Mouse (Mus musculus) liver, embryonic 16.5 days (tissue): ENCODE data around the gene Anapc16. TPM values are rescaled to one million over a fixed set of nuclear protein-coding genes. Genes with fewer than 3 reads are reported as not detected.

Experiments
- ATAC-seq: fragments of 200-750 bp; cut with Nextera tagmentation; 2 replicates; pipeline ENCODE4 v1.8.0; 2017; ENCODE audit warnings: low read depth, mild to moderate bottlenecking, moderate number of reproducible peaks, moderate library complexity
- H3K27ac ChIP-seq: fragments of 300-500 bp; sonication (generic); 2 replicates; pipeline ENCODE4 v1.5.1; 2014; ENCODE audit warnings: mild to moderate bottlenecking, low read length
- H3K27me3 ChIP-seq: fragments of 300-500 bp; sonication (generic); 2 replicates; pipeline ENCODE4 v1.6.1; 2014; ENCODE audit warnings: low read depth, low read length, mixed read lengths; ENCODE audit not compliant: control insufficient read depth, insufficient read depth
- H3K36me3 ChIP-seq: fragments of 300-500 bp; sonication (generic); 2 replicates; pipeline ENCODE4 v1.6.1; 2014; ENCODE audit warnings: mild to moderate bottlenecking; ENCODE audit not compliant: control insufficient read depth, insufficient read depth
- H3K4me1 ChIP-seq: fragments of 300-500 bp; sonication (generic); 2 replicates; pipeline ENCODE4 v1.6.1; 2014; ENCODE audit warnings: low read depth, low read length, mixed read lengths; ENCODE audit not compliant: control insufficient read depth
- H3K4me2 ChIP-seq: fragments of 300-500 bp; sonication (generic); 2 replicates; pipeline ENCODE4 v1.6.1; 2014; ENCODE audit warnings: low read depth, low read length, mixed read lengths
- H3K4me3 ChIP-seq: fragments of 300-500 bp; sonication (generic); 2 replicates; pipeline ENCODE4 v1.5.1; 2014; ENCODE audit warnings: low read depth, mild to moderate bottlenecking, low read length
- H3K9ac ChIP-seq: fragments of 300-500 bp; sonication (generic); 2 replicates; pipeline ENCODE4 v1.6.1; 2014; ENCODE audit warnings: low read depth, low read length
- H3K9me3 ChIP-seq: fragments of 300-500 bp; sonication (generic); replicated peaks from 2 replicates; pipeline ENCODE4 v1.6.1; 2016; ENCODE audit warnings: low read length; ENCODE audit not compliant: control insufficient read depth
- WGBS: fragments of 180-500 bp; shearing (Covaris S2); extraction: QIAGEN DNeasy Blood & Tissue Kit; methylation state at CpG from one replicate; pipeline ENCODE4 v1.1.7; 2014; ENCODE audit not compliant: insufficient replicate concordance; 5-methylcytosine and 5-hydroxymethylcytosine counted together
- polyA plus RNA-seq: library from polyadenylated mRNA; unstranded; fragments of >200 nt; fragmentation: Nextera tagmentation; extraction: Ambion mirVana; gene quantifications from 2 replicates; pipeline ENCODE4 v1.2.1, GENCODE M21; 2015

The Anapc16 gene
- polyA plus RNA-seq, 1 experiment from 2014 or later: 34.9 TPM

GRCm38 (mm10) chr10:60031562-60031961, 28.6 kb upstream of the Anapc16 start:
- Histone ChIP-seq H3K27ac (no peak overlapping the region), H3K9ac (no peak overlapping the region), H3K4me1 (peaks cover 3% of the 10 kb centered on the region), H3K27me3 (no peaks in the 10 kb centered on the region), H3K9me3 (no peaks in the 10 kb centered on the region), H3K4me2 (no peak overlapping the region), H3K36me3 (no peaks in the 10 kb centered on the region), H3K4me3 (no peak overlapping the region)
- no peak for ATAC-seq
- WGBS: 75% methylated on average over 8 of the region's 8 CpGs

GRCm38 (mm10) chr10:60029387-60029786, 26.5 kb upstream of the Anapc16 start:
- Histone ChIP-seq H3K27me3 (no peaks in the 10 kb centered on the region), H3K4me2 (no peak overlapping the region), H3K4me3 (no peak overlapping the region), H3K27ac (no peak overlapping the region), H3K4me1 (no peaks in the 10 kb centered on the region), H3K36me3 (no peaks in the 10 kb centered on the region), H3K9me3 (no peaks in the 10 kb centered on the region), H3K9ac (no peak overlapping the region)
- 72% methylated on average over 4 of the region's 4 CpGs for WGBS
- no peak for ATAC-seq

GRCm38 (mm10) chr10:60028979-60029378, 26.0 kb upstream of the Anapc16 start:
- 71% methylated on average over 7 of the region's 7 CpGs for WGBS
- no peak for ATAC-seq

GRCm38 (mm10) chr10:60028181-60028580, 25.2 kb upstream of the Anapc16 start:
- 58% methylated on average over 7 of the region's 7 CpGs for WGBS
- no peak for ATAC-seq
- Histone ChIP-seq H3K9me3 (no peaks in the 10 kb centered on the region), H3K4me3 (no peak overlapping the region), H3K27me3 (no peaks in the 10 kb centered on the region), H3K27ac (no peak overlapping the region), H3K4me1 (no peaks in the 10 kb centered on the region), H3K4me2 (no peak overlapping the region), H3K36me3 (no peaks in the 10 kb centered on the region), H3K9ac (no peak overlapping the region)

More at GRCm38 (mm10) chr10:60028979-60029378, 26.0 kb upstream of the Anapc16 start:
- Histone ChIP-seq H3K27ac (no peak overlapping the region), H3K9me3 (no peaks in the 10 kb centered on the region), H3K36me3 (no peaks in the 10 kb centered on the region), H3K4me3 (no peak overlapping the region), H3K27me3 (no peaks in the 10 kb centered on the region), H3K4me2 (no peak overlapping the region), H3K9ac (no peak overlapping the region), H3K4me1 (no peaks in the 10 kb centered on the region)

- no peak overlapping the region for H3K4me3 ChIP-seq
- no peak overlapping the region for H3K4me2 ChIP-seq
- H3K9ac ChIP-seq: no peak overlapping the region
- no peak overlapping the region for H3K27ac ChIP-seq
- H3K9me3 ChIP-seq: no peaks in the 10 kb centered on the region
- H3K27me3 ChIP-seq: no peaks in the 10 kb centered on the region
- no peaks in the 10 kb centered on the region for H3K36me3 ChIP-seq
- WGBS: 60% methylated on average over 2 of the region's 2 CpGs
- ATAC-seq: no peak
- no peaks in the 10 kb centered on the region for H3K4me1 ChIP-seq
Measured at GRCm38 (mm10) chr10:60027619-60028084, 24.7 kb upstream of the Anapc16 start.

- ATAC-seq: no peak
- Histone ChIP-seq H3K9me3 (no peaks in the 10 kb centered on the region), H3K4me1 (no peaks in the 10 kb centered on the region), H3K36me3 (no peaks in the 10 kb centered on the region), H3K4me3 (no peak overlapping the region), H3K9ac (no peak overlapping the region), H3K27me3 (no peaks in the 10 kb centered on the region), H3K27ac (no peak overlapping the region), H3K4me2 (no peak overlapping the region)
- WGBS: 67% methylated on average over 13 of the region's 13 CpGs
Measured at GRCm38 (mm10) chr10:60026759-60027395, 23.9 kb upstream of the Anapc16 start.

- H3K9me3 ChIP-seq: no peaks in the 10 kb centered on the region
Measured at GRCm38 (mm10) chr10:60023751-60024150, 20.8 kb upstream of the Anapc16 start.

GRCm38 (mm10) chr10:60019299-60019698, 16.4 kb upstream of the Anapc16 start:
- no peak overlapping the region for H3K27ac ChIP-seq
- H3K4me3 ChIP-seq: no peak overlapping the region
- H3K4me2 ChIP-seq: no peak overlapping the region
- H3K27me3 ChIP-seq: no peaks in the 10 kb centered on the region
- H3K36me3 ChIP-seq: peaks cover 3% of the 10 kb centered on the region; the same call in 1 of the 2 replicates
- no peak for ATAC-seq
- WGBS: 62% methylated on average over 2 of the region's 2 CpGs
- H3K4me1 ChIP-seq: no peaks in the 10 kb centered on the region
- H3K9me3 ChIP-seq: no peaks in the 10 kb centered on the region
- no peak overlapping the region for H3K9ac ChIP-seq

More at GRCm38 (mm10) chr10:60023751-60024150, 20.8 kb upstream of the Anapc16 start:
- no peak overlapping the region for H3K4me2 ChIP-seq
- H3K4me3 ChIP-seq: no peak overlapping the region
- H3K27me3 ChIP-seq: no peaks in the 10 kb centered on the region
- WGBS: 64% methylated on average over 1 of the region's 1 CpGs
- H3K36me3 ChIP-seq: no peaks in the 10 kb centered on the region
- H3K27ac ChIP-seq: no peak overlapping the region
- H3K9ac ChIP-seq: no peak overlapping the region
- H3K4me1 ChIP-seq: no peaks in the 10 kb centered on the region
- no peak for ATAC-seq

GRCm38 (mm10) chr10:60016223-60016622, 13.3 kb upstream of the Anapc16 start:
- Histone ChIP-seq H3K9me3 (no peaks in the 10 kb centered on the region), H3K9ac (no peak overlapping the region), H3K27ac (no peak overlapping the region), H3K4me1 (no peaks in the 10 kb centered on the region), H3K27me3 (no peaks in the 10 kb centered on the region), H3K4me3 (no peak overlapping the region), H3K4me2 (no peak overlapping the region), H3K36me3 (peaks cover 3% of the 10 kb centered on the region; the same call in 1 of the 2 replicates)
- no peak for ATAC-seq
- WGBS: 80% methylated on average over 6 of the region's 6 CpGs
